Mouse (Mus musculus): ENCODE measurements around the gene Rtn4rl1. TPM values are rescaled to one million over a fixed set of nuclear protein-coding genes. Genes with fewer than 3 reads are reported as not detected.
A peak's percentile ranks its signal among the peaks of the same experiment; 100 is the strongest.
"Not testable (repeated sequence)": the region's sequence is repeated elsewhere in the genome, so short reads cannot be mapped to it uniquely, and the experiment has no call there.

Rtn4rl1 gene
- total RNA-seq, 2 experiments from 2014 or later = 10.6 to 13.2 TPM

DNA sequence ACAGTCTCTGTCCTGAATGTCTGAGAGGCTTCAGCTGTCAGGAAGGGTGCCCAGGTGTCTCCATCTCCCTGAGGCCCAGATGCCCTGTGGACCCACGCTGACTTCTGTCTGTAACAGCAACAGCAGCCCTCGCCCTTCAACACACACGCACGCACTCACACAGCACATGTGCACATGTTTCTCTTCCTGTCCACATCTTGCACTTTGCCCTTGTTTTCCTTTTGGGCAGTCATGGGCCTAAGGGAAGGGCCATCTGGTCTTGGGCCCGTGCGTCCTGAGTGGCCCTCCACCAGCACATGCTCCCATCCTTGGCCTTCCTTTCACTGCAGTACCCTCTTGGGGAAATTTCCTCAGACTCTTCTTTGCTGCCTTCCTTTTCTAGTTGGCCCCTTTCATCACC is 30.2 kb upstream of the Rtn4rl1 start:
- intact Hi-C loops (cut with DNase I) = loop anchor here (5.0 to 10.0 kb wide), 2 partner anchors 61 to 299 kb away; no protein-coding TSS in a partner anchor
- DNase-seq = no peak

DNA sequence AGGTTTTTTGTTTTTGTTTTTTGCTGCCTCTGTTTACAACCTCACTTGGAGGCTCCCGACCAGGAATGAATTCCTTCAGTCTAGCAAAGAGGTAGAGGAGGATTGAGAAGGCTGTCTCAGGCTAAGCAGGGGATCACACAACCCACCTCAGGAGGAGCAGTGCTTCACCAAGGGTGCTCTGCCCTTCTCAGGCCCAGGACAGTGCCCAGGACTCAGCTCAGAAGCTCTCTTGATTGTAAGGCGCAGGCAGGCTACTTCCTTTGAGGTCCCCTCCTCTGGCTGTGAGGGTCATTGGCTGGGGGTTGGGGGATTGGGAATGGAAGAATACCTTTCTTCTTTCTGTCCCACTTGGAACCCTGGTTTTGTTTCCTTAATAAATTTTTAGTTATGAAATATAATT is 29.5 kb upstream of the Rtn4rl1 start:
- intact Hi-C loops (cut with DNase I) = loop anchor here (1.0 to 10.0 kb wide), 4 partner anchors 62 to 299 kb away; no protein-coding TSS in a partner anchor
- DNase-seq = no peak

DNA sequence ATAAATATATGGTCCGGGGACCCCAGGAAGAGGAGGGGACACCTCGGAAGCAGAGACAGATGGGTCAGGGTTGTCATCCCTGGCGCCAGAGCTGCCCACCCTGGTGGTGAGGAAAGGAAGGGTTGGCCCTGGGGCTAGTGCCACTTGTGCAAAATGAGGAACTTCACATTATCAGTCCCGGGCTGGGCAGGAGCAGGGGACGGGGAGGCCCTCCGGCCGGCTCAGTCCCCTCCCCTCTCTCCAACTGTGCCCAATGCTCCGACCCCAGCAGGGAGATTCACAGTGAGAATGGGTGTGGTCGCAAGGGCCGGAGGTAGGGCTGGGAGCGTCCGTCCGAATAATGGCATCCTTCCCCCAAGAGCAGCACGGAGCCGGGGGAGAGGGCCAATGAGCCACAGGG is 28.8 kb upstream of the Rtn4rl1 start:
- intact Hi-C loops (cut with DNase I) = loop anchor here (1.0 to 10.0 kb wide), 6 partner anchors 32 to 300 kb away; no protein-coding TSS in a partner anchor
- DNase-seq = peak in 1 of 2 experiments; percentile 37

DNA sequence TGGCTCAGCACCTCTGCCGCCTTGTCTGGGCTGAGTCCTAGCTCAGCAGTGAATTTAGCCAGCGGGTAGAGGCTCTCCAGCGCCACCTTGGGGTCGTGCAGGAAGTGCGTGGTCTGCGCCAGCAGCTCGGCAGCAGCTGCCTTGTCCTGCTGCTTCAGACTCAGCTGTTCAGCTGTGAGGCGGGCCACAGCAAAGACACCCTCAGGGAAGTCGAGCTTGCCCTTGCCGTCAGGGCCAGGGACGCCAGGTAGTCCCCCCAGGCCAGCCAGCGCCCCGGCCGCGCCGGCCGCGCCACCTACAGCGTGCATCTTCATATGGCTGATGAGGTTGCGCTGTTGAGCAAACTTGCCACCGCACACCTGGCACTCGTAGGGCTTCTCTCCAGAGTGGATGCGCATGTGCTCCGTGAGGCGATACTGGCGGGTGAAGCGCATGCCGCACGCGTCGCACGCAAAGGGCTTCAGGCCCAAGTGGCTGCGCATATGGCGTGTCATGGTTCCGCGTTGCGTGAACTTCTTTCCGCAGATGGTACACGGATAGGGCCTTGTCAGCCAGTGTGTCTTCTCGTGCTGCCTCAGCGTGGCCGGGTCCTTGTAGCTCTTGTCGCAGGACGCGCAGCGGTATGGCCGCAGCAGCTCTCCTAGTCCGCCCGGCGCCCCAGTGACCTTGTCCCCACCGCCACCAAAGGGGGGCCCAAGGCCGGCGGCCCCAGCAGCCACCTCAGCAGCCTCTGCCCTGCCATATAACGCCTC is 28.0 kb upstream of the Rtn4rl1 start:
- DNase-seq = peak; percentile 92
- intact Hi-C loops (cut with DNase I) = loop anchor here (1.0 to 10.0 kb wide), 4 partner anchors 33 to 301 kb away; no protein-coding TSS in a partner anchor

DNA sequence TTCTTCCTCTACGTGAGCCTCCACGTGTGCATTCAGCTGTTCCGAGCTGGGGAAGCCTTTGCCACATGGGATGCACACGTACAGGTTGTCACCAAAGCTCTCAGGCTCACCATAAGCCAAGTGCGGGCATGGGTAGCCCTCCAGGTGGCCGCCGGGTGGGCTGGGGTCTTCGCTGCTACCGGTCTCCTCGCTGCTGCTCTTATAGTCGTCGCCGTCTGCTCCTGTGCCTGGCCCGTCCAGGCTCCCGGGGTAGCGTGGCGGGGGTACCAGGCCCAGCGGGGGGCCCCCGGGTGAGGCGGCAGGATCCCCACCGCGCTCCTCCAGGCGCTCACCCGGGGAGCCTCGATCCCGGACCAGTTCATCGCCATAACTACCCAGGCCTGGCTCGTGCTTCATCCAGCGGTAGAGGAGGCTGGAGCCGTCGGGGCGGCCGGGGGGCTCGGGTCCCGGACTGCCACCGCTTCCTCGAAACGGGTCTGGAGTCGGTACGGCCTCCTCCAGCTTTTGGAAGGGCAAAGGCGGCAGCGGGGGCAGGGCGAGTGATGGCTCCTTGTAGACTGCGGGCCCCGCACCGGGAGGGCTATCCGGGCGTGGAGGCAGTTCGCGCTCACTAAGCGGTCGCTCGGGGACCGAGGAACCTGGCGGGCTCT is 27.3 kb upstream of the Rtn4rl1 start:
- intact Hi-C loops (cut with DNase I) = loop anchor here (5.0 to 10.0 kb wide), 2 partner anchors 34 to 302 kb away; no protein-coding TSS in a partner anchor
- peak in 1 of 2 experiments; percentile 58 for DNase-seq

DNA sequence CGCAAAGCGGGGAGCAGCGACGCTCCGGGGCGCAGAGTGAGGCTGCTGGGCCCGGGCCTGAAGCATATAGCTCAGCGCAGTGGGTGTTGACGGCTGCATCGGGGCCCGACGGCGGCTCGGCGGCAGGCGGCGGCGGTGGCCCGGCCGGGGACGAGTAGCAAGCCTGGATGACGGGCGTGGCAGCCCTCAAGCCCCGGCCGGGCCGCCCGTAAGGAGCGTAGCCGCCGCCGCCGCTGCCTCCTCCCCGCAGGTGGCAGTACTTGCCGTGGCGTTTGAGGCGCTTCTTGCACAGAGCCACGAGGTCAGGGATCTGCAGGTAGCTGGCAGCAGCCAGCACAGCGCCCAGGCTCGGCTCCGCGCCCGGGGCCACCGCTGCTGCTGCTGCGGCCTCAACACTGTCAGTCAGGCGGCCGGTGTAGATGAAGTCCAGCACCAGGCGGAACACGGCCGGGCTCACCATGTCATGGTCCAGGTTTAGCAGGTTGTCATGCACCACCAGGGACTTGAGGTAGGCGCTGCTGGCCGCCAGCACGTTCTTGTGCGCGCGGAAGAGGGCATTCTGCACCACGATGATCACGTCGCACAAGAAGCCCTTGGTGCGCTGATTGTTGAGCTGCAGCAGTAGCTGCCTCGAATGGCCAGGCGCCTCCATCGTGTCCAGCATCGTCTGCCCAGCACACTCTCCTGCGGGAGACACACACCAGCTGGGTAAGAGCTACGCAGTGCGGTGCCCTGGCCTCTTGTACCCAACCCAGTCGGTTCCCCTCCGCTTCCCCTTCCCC is 26.5 kb upstream of the Rtn4rl1 start:
- intact Hi-C loops (cut with DNase I) = loop anchor here (5.0 to 10.0 kb wide), 2 partner anchors 35 to 302 kb away; no protein-coding TSS in a partner anchor
- peak; percentile 61 to 67 for DNase-seq

DNA sequence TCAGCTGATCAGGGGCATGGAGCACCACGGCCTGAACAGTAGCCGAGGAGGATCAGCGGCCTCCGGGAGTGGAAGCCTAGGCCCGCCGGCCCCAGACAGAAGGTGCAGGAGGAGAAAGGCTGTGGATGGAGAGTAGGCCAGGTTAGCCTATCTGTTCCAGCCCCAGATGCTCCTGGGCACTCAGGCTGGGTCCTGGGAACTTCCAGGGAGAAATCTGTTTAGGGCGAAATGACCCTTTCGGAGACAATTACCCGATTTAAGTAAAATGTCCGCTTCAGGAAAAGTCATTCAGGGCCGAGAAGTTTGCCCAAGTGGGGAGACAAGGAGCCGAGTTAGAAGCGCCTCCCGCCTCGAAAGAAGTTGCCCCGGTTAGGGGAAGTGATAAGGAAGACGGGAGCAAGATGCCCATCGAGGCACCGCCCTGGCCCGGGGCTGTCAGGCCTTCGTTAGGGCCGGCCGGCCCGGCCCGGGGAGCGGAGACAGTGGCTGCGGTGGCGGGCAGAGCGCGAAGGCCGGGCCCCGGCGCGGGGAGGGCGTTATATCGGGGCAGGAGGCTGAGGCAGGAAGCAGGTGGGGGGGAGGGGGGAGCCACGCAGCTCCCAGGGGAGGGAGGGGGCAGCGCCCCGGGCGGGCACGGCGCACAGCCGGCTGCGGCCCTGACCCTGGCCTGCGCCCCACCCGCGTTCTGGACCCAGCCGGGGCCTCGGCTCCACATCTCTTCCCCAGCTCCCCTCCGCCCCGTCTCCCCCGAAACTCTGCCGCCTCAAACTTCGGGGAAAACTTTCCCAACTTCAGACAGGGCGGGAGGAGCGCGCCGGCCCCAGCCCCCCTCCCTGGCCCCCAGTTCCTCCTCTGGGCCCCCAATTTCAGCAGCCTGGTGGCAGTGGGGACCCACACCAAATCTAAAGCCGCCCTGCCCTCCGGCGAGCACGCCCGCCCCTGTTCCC is 25.7 kb upstream of the Rtn4rl1 start:
- DNase-seq = peak; percentile 75 to 76

DNA sequence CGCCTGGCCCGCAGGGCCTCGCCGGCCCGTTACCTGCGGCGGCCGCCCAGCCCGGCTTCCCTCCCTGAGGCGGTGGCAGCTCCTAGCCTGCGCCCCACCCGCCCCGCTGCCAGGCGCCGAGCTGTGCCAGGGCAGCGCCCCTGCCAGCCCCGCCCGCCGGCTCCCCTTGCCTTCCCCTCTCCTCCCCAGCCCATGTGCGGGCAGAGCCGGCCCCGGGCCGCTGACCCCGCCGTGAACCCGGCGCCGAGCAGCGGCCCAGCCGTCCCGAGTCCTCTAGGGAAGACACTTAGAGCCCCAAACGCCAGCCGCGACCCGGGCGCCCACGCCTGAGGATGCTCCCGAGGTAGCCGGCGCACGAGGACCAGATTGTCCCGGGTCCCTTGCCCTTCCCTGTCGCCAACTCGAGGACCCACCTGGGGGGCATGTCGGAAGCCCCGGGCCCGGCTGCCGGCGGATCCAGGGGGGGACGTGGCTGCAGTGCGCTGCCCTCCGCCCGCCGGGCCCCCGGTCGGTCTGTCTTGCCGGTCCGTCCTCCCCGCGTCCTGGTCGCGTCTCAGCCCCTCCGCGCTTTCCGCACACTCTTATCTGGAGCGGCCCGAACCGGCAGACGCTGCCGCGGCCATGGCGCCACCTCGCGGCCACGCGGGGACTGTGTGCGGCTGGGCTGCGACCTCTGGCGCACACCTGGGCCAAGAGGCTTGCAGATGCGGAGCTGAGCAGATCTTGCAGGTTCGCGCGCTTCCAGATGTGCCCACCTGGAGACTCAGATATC is 24.8 kb upstream of the Rtn4rl1 start:
- intact Hi-C loops (cut with DNase I) = loop anchor here (1.0 to 10.0 kb wide), 3 partner anchors 36 to 304 kb away; no protein-coding TSS in a partner anchor

More for the DNA sequence above, 25.7 kb upstream of the Rtn4rl1 start:
- intact Hi-C loops (cut with DNase I) = loop anchor here (5.0 to 10.0 kb wide), 2 partner anchors 36 to 303 kb away; no protein-coding TSS in a partner anchor

DNA sequence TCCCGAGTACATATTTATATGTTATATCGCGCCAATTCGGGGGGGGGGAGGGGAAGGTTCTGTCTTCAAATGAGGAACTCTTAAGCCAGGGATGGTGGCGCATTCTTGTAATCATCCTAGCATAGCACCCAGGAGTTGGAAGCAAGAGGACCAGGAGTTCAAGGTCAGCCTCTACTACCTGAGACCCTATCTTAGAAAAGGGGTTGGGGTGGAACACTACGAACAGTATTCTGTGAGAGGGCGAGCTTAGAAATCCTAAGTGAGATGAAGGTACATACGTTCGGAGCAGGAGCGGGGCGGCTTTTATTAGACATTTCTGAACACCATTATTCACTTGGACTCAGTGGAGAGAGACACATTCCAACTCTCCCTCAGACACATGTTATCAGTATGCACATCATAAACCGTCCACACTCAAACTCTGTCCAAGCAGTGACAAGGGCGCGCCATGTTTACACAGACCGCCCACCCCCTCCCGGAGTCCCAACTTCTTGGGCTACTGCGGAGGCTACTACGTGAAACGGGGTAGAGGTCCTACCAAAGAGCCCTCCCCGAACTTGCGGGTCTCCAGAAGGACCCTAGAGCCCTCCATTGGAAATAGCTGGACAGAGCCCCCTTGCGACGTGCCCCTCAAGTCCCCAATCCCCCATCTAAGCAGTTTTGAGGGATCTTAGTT is 24.0 kb upstream of the Rtn4rl1 start, which contains the start of gene Hic1:
Gene Hic1 (minus strand): TSS at position 115 of the 676 bp plus-strand sequence.
- intact Hi-C loops (cut with DNase I) = loop anchor here (1.0 to 10.0 kb wide), 4 partner anchors 37 to 347 kb away; no protein-coding TSS in a partner anchor
- DNase-seq = no peak

More for the DNA sequence above, 24.8 kb upstream of the Rtn4rl1 start:
- peak; percentile 95 for DNase-seq

DNA sequence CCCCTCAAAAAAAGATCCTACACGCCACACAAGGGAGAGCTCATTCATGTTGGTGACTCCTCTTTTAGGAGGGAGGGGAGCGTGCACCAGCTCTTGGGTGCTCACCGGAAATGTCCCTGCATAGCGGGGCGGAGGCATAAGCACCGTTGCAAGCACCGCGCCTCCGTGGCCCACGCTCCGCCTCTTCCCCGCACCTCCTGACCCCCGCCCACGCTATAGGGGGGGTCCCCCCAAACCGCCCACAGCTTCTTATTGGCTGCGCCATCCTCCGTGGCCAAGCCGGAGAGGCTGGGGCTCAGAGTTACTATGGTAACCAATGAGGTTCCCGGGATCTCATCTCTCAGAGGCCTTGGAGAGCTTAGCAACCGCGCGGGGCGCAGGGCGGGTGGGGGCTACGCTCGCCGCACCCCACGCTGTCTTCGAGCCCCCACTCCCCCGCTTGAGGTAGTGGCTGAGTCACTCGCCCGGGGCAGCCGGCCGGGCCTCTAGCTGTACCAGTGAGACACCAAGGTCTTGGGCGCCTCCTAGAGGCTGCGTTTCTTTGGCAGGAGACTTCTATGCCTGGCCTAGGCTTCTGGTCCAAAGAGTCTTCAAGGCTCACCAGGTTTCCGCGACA is 23.3 kb upstream of the Rtn4rl1 start:
- intact Hi-C loops (cut with DNase I) = loop anchor here (5.0 kb wide), 1 partner anchor 348 kb away; no protein-coding TSS in a partner anchor
- DNase-seq = peak; percentile 94 to 96

DNA sequence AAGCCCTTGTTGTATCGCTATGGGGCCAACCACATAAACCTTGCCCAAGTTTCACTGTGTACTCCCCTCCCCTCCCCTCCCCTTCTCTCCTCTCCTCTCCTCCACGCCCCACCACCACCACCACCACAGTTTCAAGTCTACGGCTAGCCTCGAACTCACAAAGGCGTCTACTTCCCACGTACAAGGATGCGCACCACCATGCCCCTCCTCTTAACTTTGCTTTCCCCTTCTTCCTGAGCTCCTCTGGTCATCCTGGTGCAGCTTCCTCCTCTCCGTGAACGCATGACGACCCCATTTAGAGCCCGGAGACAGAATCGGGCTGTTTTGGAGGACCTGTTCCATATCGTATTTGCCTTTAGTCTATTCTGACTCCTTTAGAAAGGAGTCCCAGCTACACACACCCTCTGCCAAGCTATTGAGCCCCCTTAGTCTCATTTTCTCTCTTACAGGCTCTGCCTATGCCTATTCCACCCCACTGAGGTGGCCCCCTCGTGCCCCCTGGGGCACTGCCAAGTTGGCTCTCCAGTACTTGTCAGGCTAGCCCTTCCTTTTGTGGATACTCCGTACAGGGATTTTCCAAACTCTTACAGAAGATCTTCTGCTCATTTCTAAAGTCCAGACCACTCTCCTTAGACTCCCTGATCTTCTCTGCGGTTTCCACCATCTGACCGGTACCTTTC is 22.3 kb upstream of the Rtn4rl1 start:
- no peak for DNase-seq
- intact Hi-C loops (cut with DNase I) = loop anchor here (5.0 kb wide), 1 partner anchor 349 kb away; no protein-coding TSS in a partner anchor

DNA sequence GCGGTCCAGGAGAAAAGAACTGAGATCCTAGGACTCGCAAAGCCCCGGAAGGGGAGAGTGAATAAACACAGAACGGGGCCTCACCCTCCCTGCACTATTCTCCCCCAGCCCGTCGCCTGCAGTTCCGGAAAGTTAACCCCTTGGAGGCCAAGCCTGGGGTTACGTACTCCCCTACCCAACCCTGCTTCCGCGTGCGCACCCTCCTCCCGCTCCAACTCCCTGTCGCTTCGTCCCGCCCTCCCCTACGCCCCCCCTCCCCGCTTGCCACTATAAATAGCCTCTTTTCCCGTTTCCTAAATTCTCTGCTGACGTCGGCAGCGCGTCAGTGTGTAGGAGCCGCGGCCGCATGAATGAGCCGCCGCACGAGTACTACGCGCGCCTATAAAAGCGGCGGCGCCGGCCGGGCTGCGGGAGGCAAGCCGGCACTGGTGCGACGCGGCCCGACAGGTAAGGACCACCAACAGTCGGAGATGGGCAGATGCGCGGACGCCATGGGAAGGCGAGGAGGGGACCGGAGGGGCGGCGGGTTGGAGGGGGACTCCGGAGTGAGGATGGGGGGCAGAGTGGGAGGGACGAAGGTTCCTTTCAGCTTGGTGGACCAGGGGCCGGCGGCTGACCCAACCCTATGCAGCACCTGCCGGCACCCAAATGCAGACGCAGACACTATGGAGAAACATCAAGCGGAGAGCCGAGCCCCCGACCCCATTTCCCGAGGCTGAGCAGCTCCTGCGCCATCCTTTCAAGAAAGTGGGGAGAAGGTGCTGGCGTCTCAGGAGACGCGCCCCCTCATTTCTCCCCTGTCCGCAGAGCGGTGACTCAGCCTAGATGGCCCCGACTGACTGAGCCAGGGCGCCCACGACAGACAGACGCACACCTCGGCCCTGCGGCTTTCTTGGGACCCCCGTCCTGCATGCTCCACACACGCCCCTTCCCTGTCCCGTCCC is 21.2 kb upstream of the Rtn4rl1 start:
- intact Hi-C loops (cut with DNase I) = loop anchor here (5.0 kb wide), 1 partner anchor 350 kb away; no protein-coding TSS in a partner anchor
- no peak for DNase-seq

DNA sequence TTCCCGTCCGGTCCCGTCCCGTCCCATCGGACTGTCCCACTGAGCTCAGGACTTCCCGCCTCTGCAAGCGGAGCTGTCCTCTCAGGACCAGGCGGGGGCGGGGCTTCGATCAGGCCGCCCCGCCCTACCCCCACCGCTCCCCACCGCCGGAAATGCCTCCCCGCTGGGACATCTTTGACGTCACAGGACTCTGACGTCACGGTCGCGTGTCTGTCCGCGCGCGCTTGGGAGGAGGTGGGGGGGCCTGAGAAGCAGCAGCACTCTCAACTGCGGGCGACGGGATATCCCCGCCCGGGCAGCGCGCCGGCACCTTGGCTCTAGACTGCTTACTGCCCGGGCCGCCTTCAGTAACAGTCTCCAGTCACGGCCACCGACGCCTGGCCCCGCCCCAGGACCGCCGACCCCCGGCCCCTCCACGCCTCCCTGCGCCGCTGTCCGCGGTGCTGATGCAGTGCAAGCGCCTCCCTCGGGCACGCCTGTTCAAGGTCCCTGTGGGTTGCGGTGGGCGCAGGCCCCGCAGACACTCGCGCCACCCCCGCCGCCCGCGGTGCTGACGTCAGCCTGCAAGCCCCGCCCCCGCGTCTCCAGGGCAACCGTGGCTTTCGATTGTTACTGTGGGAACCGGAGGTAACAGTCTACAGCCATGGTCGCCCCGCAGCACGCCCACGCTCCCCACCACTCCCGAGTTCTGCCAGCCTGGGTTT is 20.3 kb upstream of the Rtn4rl1 start:
- DNase-seq = peak; percentile 85 to 91
- intact Hi-C loops (cut with DNase I) = loop anchor here (5.0 kb wide), 1 partner anchor 351 kb away; no protein-coding TSS in a partner anchor

DNA sequence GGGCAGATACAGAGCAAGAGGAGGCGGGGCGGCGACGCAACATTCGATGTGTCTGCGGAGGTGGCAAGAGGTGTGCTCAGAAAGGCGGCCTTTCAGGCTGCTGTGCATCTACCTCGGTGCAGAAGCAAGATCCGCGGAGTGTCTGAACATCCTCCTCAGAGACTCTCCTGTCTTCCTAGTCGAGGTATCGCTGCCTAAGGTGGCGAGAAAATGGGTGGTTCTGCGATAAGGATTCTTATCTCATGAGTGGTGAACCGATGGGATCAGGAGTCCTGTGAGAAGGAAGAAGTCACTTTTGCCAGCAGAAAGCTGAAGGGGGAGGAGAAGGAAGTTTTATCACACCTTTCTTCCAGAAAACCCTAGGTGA is 19.8 kb upstream of the Rtn4rl1 start:
- intact Hi-C loops (cut with DNase I) = loop anchor here (5.0 kb wide), 1 partner anchor 351 kb away; no protein-coding TSS in a partner anchor
- DNase-seq = no peak

DNA sequence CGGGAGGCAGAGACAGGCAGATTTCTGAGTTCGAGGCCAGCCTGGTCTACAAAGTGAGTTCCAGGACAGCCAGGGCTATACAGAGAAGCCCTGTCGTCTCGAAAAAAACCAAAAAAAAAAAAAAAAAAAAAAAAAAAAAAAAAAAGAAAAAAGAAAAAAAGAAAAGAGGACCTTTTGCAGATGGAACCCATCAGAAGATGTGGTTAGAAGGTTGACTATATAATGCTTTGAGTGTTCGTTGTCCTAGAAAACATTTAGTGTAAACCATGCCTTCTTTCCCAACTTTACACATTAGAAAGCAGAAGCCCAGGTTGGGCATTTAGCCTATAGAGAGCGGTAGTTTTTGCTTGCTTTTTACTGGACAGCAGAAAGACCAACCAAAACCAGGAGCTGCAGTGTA is 19.0 kb upstream of the Rtn4rl1 start:
- intact Hi-C loops (cut with DNase I) = loop anchor here (5.0 kb wide), 1 partner anchor 352 kb away; no protein-coding TSS in a partner anchor
- DNase-seq = not testable (repeated sequence)
